Mouse (Mus musculus) liver, postnatal 0 days (tissue): ENCODE data around the gene Fam189a2.

Experiments used
- CTCF ChIP-seq: sonication (generic); IDR thresholded peaks from 2 replicates; pipeline ENCODE4 v1.5.1; 2016; ENCODE audit warnings: antibody characterized with exemption, low read depth
- EP300 ChIP-seq: IDR thresholded peaks from 2 replicates; pipeline ENCODE4 v1.6.1; 2016; ENCODE audit warnings: antibody characterized with exemption, low read depth, mild to moderate bottlenecking

- TF ChIP-seq CTCF (no peak), EP300 (no peak)
Observed at GRCm38 (mm10) chr19:24013241-24013640, 17.6 kb downstream of the Fam189a2 start.
